Mouse (Mus musculus): ENCODE measurements around the gene Foxn3.

GRCm38 (mm10) chr12:99464291-99464690, 99.1 kb downstream of the Foxn3 start:
- TF ChIP-seq E2F4 (IDR thresholded peaks at IDR 0.05; ENCODE audit: insufficient replicate concordance, low read depth, low read length) (no peak), CTCF (conservative IDR thresholded peaks at IDR 0.05 in 1 of 2, IDR thresholded peaks at IDR 0.05 in 1 of 2; ENCODE audit: low read depth in 2 of 2, low read length in 2 of 2) (no peak), EP300 (IDR thresholded peaks at IDR 0.05; ENCODE audit: low read length) (no peak)

All from CH12.LX (cell line).